Mouse (Mus musculus) ES-E14 (cell line): ENCODE data around the gene Nav2. TPM values are rescaled to one million over a fixed set of nuclear protein-coding genes. Genes with fewer than 3 reads are reported as not detected.

Experiments
- DNase-seq: peaks from one replicate; pipeline ENCODE4 v3.0.0-alpha.2; 2013; ENCODE audit warnings: low read depth, low spot score
- H3K27ac ChIP-seq: 2 replicates; pipeline ENCODE4 v1.5.1; 2012; ENCODE audit warnings: low read depth, mild to moderate bottlenecking, low read length, moderate library complexity, mixed read lengths; ENCODE audit not compliant: poor library complexity, insufficient read depth, severe bottlenecking
- H3K36me3 ChIP-seq: 2 replicates; pipeline ENCODE4 v1.6.1; 2012; ENCODE audit warnings: mild to moderate bottlenecking, low read length, moderate library complexity, mixed read lengths; ENCODE audit not compliant: control insufficient read depth, poor library complexity, insufficient read depth, severe bottlenecking
- H3K4me1 ChIP-seq, 2 experiments: fragments of 150-350 bp in 1 of 2; sonication (generic) in 1 of 2; 2 replicates each; pipeline ENCODE4 v1.6.1; 2012; ENCODE audit warnings: low read length in 2 of 2, mild to moderate bottlenecking in 1 of 2, mixed read lengths in 1 of 2; ENCODE audit not compliant: control insufficient read depth in 2 of 2, insufficient read depth in 2 of 2, poor library complexity in 1 of 2
- H3K4me3 ChIP-seq, 2 experiments: fragments of 150-350 bp in 1 of 2; sonication (generic) in 1 of 2; 2 replicates each; pipeline ENCODE4 v1.5.1; 2012; ENCODE audit warnings: low read length in 2 of 2, low read depth in 1 of 2, mild to moderate bottlenecking in 1 of 2, mixed read lengths in 1 of 2; ENCODE audit not compliant: insufficient read depth in 1 of 2, poor library complexity in 1 of 2, severe bottlenecking in 1 of 2
- H3K9ac ChIP-seq: 2 replicates; pipeline ENCODE4 v1.6.1; 2012; ENCODE audit warnings: low read depth, mild to moderate bottlenecking, low read length, mixed read lengths; ENCODE audit not compliant: poor library complexity, insufficient read depth, severe bottlenecking
- H3K9me3 ChIP-seq: fragments of 150-350 bp; sonication (generic); 2 replicates; pipeline ENCODE4 v1.6.1; 2012; ENCODE audit warnings: low read depth, mild to moderate bottlenecking, low read length; ENCODE audit not compliant: control insufficient read depth, insufficient read depth
- CHD2 ChIP-seq: IDR thresholded peaks from 2 replicates; pipeline ENCODE4 v1.6.1; 2014; ENCODE audit warnings: mild to moderate bottlenecking, low read depth, low read length, inconsistent platforms
- HCFC1 ChIP-seq: IDR thresholded peaks from 2 replicates; pipeline ENCODE4 v1.6.1; 2012; ENCODE audit warnings: low read length, inconsistent platforms, borderline replicate concordance; ENCODE audit not compliant: insufficient read depth
- MAFK ChIP-seq: IDR thresholded peaks from 2 replicates; pipeline ENCODE4 v1.6.1; 2014; ENCODE audit warnings: mild to moderate bottlenecking, low read depth, low read length, inconsistent platforms; ENCODE audit not compliant: insufficient read depth
- ZC3H11A ChIP-seq: IDR thresholded peaks from 2 replicates; pipeline ENCODE4 v1.6.1; 2012; ENCODE audit warnings: low read depth, mild to moderate bottlenecking, inconsistent platforms, low read length, borderline replicate concordance
- ZNF384 ChIP-seq: IDR thresholded peaks from 2 replicates; pipeline ENCODE4 v1.6.1; 2012; ENCODE audit warnings: low read depth, low read length, inconsistent platforms
- in situ Hi-C, 2 experiments: fragments of 600-800 bp; cut with MboI; formaldehyde crosslinking; loops; one replicate each; pipeline ENCODE4 v1.15.1; 2025; ENCODE audit warnings: low sequenced_read_pairs in 2 of 2, inconsistent platforms in 1 of 2; ENCODE audit not compliant: unreplicated experiment in 2 of 2
- total RNA-seq: library from RNA; depleted of rRNA; stranded (reverse); fragments of 300-350 nt; gene quantifications from 2 replicates; pipeline ENCODE4 v1.2.3, GENCODE M21; 2012

The Nav2 gene
- total RNA-seq, 1 experiment = 18.2 TPM

DNA sequence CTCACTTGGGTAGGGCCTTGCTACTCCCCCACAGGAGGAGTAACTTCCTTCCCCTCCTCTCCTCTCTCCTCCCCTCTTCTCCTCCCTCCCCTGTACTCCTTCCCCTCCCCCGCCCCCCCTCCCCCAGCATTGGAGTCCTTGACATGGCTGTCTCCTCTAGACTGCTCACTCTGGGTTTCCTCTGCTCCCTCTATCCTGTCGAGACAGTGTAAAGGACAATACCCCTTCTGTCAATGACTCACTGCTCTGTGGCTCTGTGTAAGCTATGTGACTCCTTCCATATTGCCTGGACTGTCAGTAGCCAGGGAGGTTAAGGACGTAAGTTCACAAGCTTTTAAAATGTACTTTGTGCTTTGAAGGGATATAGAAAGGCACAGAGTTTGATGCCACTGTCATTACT is 460.5 kb downstream of the Nav2 start:
- Histone ChIP-seq H3K4me3 (no peak overlapping the region), H3K36me3 (no peaks in the 10 kb centered on the region; the same call in 1 of the 2 replicates), H3K9ac (no peak overlapping the region), H3K27ac (no peak overlapping the region), H3K9me3 (no peaks in the 10 kb centered on the region), H3K4me1 (peaks cover 0 to 2% of the 10 kb centered on the region in 2 experiments; a peak in 1 of 4 replicates)
- no peak for DNase-seq
- TF ChIP-seq MAFK = no peak
- no peak for TF ChIP-seq CHD2
- TF ChIP-seq HCFC1 = no peak
- no peak for TF ChIP-seq ZNF384
- no peak for TF ChIP-seq ZC3H11A
- in situ Hi-C loops = no loop called here

DNA sequence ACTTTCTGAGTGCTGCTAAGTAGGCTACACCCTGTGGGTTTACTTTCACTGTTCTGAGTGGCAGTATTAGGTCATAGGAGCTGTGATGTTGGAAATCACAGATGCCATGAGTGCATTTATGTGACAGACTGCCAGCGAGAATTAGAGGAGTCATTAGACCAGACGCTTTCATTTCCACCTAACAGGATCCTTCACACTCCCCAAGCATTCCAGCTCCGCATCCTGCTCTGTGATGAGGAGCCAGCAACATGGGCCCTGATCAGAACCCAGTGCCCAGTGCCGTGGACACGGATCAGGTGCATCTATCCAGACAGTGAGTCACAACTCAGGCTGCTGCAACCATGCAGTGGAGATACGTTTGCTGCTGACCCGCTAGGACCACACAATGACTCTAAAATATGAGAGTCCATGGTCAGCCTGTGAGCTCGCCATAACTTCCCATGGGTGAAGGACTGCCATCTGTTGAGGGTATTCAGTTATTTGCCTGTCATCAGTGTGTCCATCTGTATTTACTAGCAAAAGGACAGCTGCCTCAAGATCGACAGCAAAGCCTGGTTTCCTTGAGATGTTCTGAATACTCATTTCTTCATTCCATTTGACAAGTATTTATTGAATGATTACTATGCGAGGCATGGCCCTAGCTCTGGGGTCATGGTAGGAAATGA is 461.4 kb downstream of the Nav2 start:
- Histone ChIP-seq H3K27ac (no peak overlapping the region), H3K9ac (no peak overlapping the region), H3K9me3 (no peaks in the 10 kb centered on the region), H3K36me3 (no peaks in the 10 kb centered on the region; the same call in 1 of the 2 replicates), H3K4me1 (peaks cover 0 to 2% of the 10 kb centered on the region in 2 experiments; a peak in 1 of 4 replicates), H3K4me3 (no peak overlapping the region)
- TF ChIP-seq ZC3H11A (no peak), MAFK (no peak), CHD2 (no peak), HCFC1 (no peak), ZNF384 (no peak)
- no peak for DNase-seq
- in situ Hi-C loops = no loop called here

DNA sequence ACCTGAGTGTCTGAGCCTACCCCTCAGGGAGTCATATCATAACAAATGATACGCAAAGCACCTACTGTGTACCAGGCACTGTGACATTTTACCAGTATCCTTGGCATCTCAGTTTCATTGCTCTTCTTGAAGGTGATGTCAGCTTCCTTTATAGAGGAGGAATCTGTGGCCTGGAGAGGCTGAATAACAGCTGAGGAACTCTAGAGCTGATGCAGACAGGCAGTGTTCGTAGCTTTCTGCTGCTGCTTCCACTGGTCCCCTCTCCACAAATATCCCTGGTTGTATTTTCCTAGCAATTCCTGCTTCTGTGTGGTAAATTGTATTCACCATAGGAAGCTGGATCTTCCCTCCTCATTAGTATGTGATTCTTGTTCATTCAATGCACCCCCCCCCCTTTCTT is 462.8 kb downstream of the Nav2 start:
- no peak for TF ChIP-seq MAFK
- no peak for TF ChIP-seq HCFC1
- no peak for TF ChIP-seq ZC3H11A
- no peak for TF ChIP-seq CHD2
- TF ChIP-seq ZNF384 = no peak
- no peak for DNase-seq
- Histone ChIP-seq H3K36me3 (no peaks in the 10 kb centered on the region; the same call in 1 of the 2 replicates), H3K27ac (no peak overlapping the region), H3K4me1 (peaks cover 0 to 1% of the 10 kb centered on the region in 2 experiments; a peak in 1 of 4 replicates), H3K4me3 (no peak overlapping the region), H3K9me3 (no peaks in the 10 kb centered on the region), H3K9ac (no peak overlapping the region)
- in situ Hi-C loops = no loop called here

GRCm38 (mm10) chr7:49371972-49372371 is 463.5 kb downstream of the Nav2 start:
- TF ChIP-seq HCFC1 (no peak), ZC3H11A (no peak), ZNF384 (no peak), MAFK (no peak), CHD2 (no peak)

More at GRCm38 (mm10) chr7:49371972-49372371, 463.5 kb downstream of the Nav2 start:
- in situ Hi-C loops = no loop called here
- H3K36me3 ChIP-seq = no peaks in the 10 kb centered on the region; the same call in 1 of the 2 replicates
- no peak overlapping the region for H3K27ac ChIP-seq
- no peak for DNase-seq
- H3K9me3 ChIP-seq = no peaks in the 10 kb centered on the region
- H3K9ac ChIP-seq = no peak overlapping the region
- no peaks in the 10 kb centered on the region for H3K4me1 ChIP-seq
- no peak overlapping the region for H3K4me3 ChIP-seq
